Mouse (Mus musculus): ENCODE measurements around the gene Bcar1.

Gene Bcar1

GRCm38 (mm10) chr8:111743792-111744696 is at the start of gene Bcar1:
Gene Bcar1 (minus strand): TSS chr8:111743809.
- no peak for DNase-seq (ENCODE audit: low read depth, low spot score)

GRCm38 (mm10) chr8:111789639-111790038 is 46.0 kb upstream of the Bcar1 start:
- no peak for DNase-seq (ENCODE audit: low read depth, low spot score)

GRCm38 (mm10) chr8:111789200-111789599 is 45.6 kb upstream of the Bcar1 start:
- no peak for DNase-seq (ENCODE audit: low read depth, low spot score)

GRCm38 (mm10) chr8:111788497-111788896 is 44.9 kb upstream of the Bcar1 start:
- DNase-seq (ENCODE audit: low read depth, low spot score) = no peak

DNA sequence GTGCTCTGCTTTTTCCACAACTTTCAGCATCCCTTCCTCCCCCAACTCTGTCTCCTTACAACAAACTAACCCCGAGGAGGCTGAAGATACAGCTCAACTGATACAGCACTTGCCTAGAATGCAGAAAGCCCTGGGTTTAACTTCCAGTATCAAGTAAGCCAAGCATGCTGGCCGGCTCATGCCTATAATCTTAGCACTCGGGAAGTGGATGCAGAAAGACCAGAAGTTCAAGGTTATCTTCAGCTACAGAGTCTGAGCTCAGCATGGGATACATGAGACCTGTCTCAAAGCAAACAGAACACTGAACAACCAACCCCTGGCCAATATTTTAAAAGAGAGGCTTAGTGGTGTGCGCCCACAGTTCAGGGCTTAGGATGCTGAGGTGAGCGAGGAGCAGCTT is 44.5 kb upstream of the Bcar1 start:
- DNase-seq (ENCODE audit: low read depth, low spot score) = no peak

- DNase-seq (ENCODE audit: low read depth, low spot score) = no peak
These were observed 44.1 kb upstream of the Bcar1 start for GRCm38 (mm10) chr8:111787683-111788082.

- no peak for DNase-seq (ENCODE audit: low read depth, low spot score)
These were observed 43.3 kb upstream of the Bcar1 start for GRCm38 (mm10) chr8:111786701-111787588.

- DNase-seq (ENCODE audit: low read depth, low spot score) = no peak
These were observed 42.5 kb upstream of the Bcar1 start for GRCm38 (mm10) chr8:111786116-111786515.

DNA sequence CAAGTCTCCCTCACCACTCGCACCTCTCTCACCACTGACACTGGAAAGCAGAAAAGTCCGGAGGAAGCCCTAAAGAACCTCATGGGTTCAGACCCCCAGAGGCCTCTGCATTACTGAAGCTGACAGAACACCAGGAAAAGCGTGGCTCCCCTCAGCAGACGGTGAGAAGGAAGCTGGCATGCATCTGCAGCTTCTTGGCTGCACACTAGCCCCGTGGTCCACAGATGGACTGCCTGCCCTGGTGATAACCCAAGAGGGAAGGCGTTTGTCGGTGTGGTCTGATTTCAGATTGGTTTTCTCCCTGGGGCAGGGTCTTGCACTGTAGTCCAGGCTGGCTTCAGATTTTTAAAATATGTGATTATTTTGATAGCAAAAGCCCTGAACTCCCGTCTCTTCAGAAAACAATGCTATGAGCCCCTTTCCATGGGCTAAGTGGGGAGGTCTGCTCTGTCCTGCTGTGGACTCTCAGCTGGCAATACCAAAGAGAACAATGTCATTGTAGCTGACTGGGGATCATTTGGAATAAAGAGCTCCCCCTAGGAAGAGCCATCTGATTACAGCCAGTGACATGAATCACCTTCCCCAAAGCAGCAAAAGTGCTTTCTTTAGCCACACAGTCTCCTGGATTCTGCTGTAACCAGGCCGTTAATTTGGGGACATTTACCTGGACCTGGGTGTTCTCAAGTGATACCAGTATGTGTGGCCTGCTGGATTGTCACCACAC is 39.2 kb upstream of the Bcar1 start:
- no peak for DNase-seq (ENCODE audit: low read depth, low spot score)

GRCm38 (mm10) chr8:111782161-111782560 is 38.6 kb upstream of the Bcar1 start:
- DNase-seq (ENCODE audit: low read depth, low spot score) = no peak

GRCm38 (mm10) chr8:111780697-111781424 is 37.3 kb upstream of the Bcar1 start:
- DNase-seq (ENCODE audit: low read depth, low spot score) = no peak

DNA sequence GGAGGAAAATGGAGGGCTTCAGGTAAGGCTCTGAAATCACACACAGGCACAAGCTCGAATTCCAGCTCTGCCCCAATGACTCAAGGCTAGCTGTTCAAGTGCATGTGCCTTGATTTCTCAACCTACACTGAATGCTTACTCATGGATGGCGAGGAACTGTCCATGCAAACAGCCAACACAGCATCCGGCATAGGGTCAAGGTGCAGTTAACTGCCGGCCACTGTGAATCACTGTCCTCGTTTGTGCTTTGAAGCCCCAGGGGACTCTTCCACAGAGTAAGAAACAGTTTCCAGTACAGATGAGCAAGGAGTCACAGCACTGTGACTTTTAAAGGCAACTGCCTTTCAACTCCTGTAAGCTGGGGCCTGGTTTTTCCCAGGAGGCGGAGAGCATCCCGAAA is 36.1 kb upstream of the Bcar1 start:
- DNase-seq (ENCODE audit: low read depth, low spot score) = no peak

DNA sequence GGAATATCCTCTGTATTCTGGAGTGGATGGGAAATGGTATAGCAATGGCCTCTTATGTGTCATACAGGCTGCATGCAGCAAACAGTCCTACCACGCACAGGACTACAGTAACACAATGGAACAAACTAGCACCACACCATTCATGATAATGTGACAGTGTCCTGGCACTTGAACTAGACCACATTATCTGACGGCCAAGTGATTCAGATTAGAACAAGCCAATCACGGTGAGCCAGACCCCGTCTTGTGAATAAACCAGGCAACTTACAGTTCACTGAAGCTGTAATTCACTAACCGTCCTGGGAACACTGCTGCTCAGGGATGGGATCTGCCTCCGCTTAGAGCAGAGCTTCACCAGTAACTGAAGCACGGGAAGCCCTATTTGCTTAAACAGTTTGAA is 35.2 kb upstream of the Bcar1 start:
- no peak for DNase-seq (ENCODE audit: low read depth, low spot score)

GRCm38 (mm10) chr8:111776492-111776891 is 32.9 kb upstream of the Bcar1 start:
- no peak for DNase-seq (ENCODE audit: low read depth, low spot score)

DNA sequence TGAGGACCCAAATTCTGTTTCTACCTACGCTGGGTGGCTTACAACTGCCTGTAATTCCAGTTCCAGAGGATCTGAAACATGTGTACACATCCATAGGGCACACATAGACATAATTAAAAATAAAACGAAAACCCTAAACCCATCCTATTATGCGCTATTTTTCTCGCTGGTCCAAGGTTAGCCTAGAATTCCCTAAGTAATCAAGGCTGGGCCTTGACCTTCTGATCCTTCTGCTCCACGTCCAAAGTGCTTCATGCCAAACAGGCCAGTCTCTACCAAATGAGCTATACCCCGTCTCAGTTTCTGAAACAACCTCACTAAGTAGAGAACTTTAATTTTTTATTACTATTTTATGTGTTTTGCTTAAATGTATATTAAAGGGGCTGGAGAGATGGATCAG is 32.2 kb upstream of the Bcar1 start:
- no peak for DNase-seq (ENCODE audit: low read depth, low spot score)

DNA sequence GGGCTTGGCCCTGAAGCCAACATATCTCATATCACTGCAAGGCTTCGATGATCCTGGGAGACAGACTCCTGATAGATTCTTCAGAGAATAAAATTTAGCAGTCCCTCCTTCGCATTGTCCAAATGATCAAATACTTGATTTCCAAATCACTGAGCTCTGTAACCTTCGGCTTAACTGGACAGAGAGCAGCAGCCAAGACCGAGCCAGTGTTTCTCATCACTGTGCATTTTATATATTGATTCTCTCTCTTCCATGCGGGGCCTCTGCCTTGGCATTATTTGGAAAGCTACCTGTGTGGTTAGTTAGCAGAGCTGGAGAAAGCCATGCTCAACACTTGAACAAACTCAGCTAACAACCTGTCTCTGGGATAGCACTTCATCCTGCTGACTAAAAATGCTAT is 29.9 kb upstream of the Bcar1 start:
- DNase-seq (ENCODE audit: low read depth, low spot score) = no peak

DNA sequence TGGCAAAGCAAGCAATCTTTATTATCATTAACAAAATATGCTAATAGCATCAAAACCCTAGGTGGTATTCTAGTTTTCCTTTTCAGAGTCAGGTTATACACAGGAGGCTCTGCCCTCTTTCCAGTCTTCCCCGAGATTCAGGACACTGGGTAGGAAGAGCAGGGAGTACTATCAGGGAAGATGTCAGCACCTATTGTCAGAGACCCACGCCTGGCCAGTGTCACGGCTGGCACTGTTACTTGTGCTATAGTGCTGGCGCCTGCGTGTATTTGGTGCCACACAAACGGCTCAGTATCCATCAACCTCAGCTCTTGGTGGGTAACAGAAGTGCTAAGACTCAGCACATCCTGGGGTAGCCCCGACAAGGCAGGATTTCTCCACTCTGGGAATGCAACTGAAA is 29.4 kb upstream of the Bcar1 start:
- no peak for DNase-seq (ENCODE audit: low read depth, low spot score)

GRCm38 (mm10) chr8:111772083-111772482 is 28.5 kb upstream of the Bcar1 start:
- DNase-seq (ENCODE audit: low read depth, low spot score) = no peak

- DNase-seq (ENCODE audit: low read depth, low spot score) = peak; percentile 18
These were observed 28.0 kb upstream of the Bcar1 start for GRCm38 (mm10) chr8:111771625-111772020.

DNA sequence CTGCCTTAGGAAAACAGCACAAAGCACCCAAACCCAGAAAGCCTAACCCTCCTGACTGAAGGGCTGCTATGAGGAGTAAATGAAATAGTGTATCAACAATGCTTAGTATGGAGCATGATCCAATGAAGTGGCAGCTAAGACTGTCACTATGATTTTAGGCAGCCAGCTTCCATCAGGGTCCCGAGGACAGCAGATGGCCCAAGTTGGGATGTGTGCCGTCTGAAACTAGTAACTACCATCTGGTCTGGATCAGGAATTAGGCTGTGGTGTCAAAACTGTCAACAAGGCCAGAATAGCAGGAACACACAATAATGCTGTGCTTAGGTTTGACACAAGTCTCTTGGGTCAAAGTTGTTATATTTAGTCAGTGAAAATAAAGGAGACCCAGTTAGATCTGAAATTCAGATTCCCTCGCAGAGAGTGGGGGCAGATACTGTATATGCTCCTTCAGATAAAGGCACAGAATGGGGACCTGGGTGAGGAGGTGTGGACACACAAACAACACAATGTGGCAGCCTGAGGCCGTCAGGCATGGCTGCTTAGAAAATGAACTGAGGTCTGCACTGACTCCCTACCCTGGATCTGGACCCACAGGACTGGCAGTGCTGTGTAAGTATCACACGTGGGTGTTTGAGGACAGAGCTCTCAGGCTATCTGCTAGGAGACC is 27.5 kb upstream of the Bcar1 start:
- no peak for DNase-seq (ENCODE audit: low read depth, low spot score)

All from skeletal muscle tissue, adult 2 months (tissue).